Mouse (Mus musculus) midbrain, embryonic 13.5 days (tissue): ENCODE results near the gene Oxtr. TPM values are rescaled to one million over a fixed set of nuclear protein-coding genes. Genes with fewer than 3 reads are reported as not detected.

Source experiments
- ATAC-seq: fragments of 200-750 bp; cut with Nextera tagmentation; 2 replicates; pipeline ENCODE4 v1.8.0; 2017; ENCODE audit warnings: mild to moderate bottlenecking, moderate TSS enrichment, moderate library complexity
- H3K27ac ChIP-seq: fragments of 300-500 bp; sonication (generic); 2 replicates; pipeline ENCODE4 v1.5.1; 2015; ENCODE audit warnings: inconsistent platforms, mild to moderate bottlenecking, moderate library complexity
- H3K27me3 ChIP-seq: fragments of 300-500 bp; sonication (generic); 2 replicates; pipeline ENCODE4 v1.6.1; 2015; ENCODE audit warnings: mild to moderate bottlenecking, inconsistent platforms
- H3K36me3 ChIP-seq: fragments of 300-500 bp; sonication (generic); 2 replicates; pipeline ENCODE4 v1.6.1; 2015; ENCODE audit warnings: mild to moderate bottlenecking, inconsistent platforms
- H3K4me1 ChIP-seq: fragments of 300-500 bp; sonication (generic); replicated peaks from 2 replicates; pipeline ENCODE4 v1.6.1; 2015; ENCODE audit warnings: inconsistent platforms
- H3K4me2 ChIP-seq: fragments of 300-500 bp; sonication (generic); replicated peaks from 2 replicates; pipeline ENCODE4 v1.6.1; 2015; ENCODE audit warnings: moderate library complexity, mild to moderate bottlenecking, inconsistent platforms
- H3K4me3 ChIP-seq: fragments of 300-500 bp; sonication (generic); replicated peaks from 2 replicates; pipeline ENCODE4 v1.5.1; 2015; ENCODE audit warnings: mild to moderate bottlenecking, inconsistent platforms
- H3K9ac ChIP-seq: fragments of 300-500 bp; sonication (generic); replicated peaks from 2 replicates; pipeline ENCODE4 v1.6.1; 2015; ENCODE audit warnings: mild to moderate bottlenecking, inconsistent platforms
- H3K9me3 ChIP-seq: fragments of 300-500 bp; sonication (generic); 2 replicates; pipeline ENCODE4 v1.6.1; 2016; ENCODE audit warnings: mild to moderate bottlenecking, inconsistent platforms
- WGBS: fragments of 180-500 bp; shearing (Covaris S2); methylation state at CpG from one replicate; pipeline ENCODE4 v1.1.7; 2015; 5-methylcytosine and 5-hydroxymethylcytosine counted together
- polyA plus RNA-seq: library from polyadenylated mRNA; unstranded; fragments of >200 nt; fragmentation: Nextera tagmentation; extraction: Ambion mirVana; gene quantifications from 2 replicates; pipeline ENCODE4 v1.2.1, GENCODE M21; 2015

Gene Oxtr
- polyA plus RNA-seq, 1 experiment from 2014 or later = 0.26 TPM

- 90% methylated on average over 3 of the region's 3 CpGs for WGBS
- no peak for ATAC-seq
- no peak overlapping the region for H3K4me2 ChIP-seq
- H3K27me3 ChIP-seq = 0 out of 2 replicates have a peak, but pooled peaks cover 5% of the 10 kb centered on the region
- H3K36me3 ChIP-seq = no peaks in the 10 kb centered on the region
- H3K27ac ChIP-seq = no peak overlapping the region
- no peak overlapping the region for H3K4me3 ChIP-seq
- H3K4me1 ChIP-seq = no peaks in the 10 kb centered on the region
- H3K9ac ChIP-seq = no peak overlapping the region
- no peaks in the 10 kb centered on the region for H3K9me3 ChIP-seq
Measured at GRCm38 (mm10) chr6:112498716-112499115, 9.0 kb upstream of the Oxtr start.

GRCm38 (mm10) chr6:112497456-112497855, 7.7 kb upstream of the Oxtr start:
- no peak for ATAC-seq
- no peaks in the 10 kb centered on the region for H3K4me1 ChIP-seq
- peaks cover 14% of the 10 kb centered on the region; the same call in 1 of the 2 replicates for H3K27me3 ChIP-seq
- 84% methylated on average over 2 of the region's 2 CpGs for WGBS
- H3K4me3 ChIP-seq = no peak overlapping the region
- no peaks in the 10 kb centered on the region for H3K36me3 ChIP-seq
- H3K9me3 ChIP-seq = no peaks in the 10 kb centered on the region
- H3K4me2 ChIP-seq = no peak overlapping the region
- H3K27ac ChIP-seq = no peak overlapping the region
- no peak overlapping the region for H3K9ac ChIP-seq

- no peak overlapping the region for H3K4me2 ChIP-seq
- no peaks in the 10 kb centered on the region for H3K36me3 ChIP-seq
- H3K27me3 ChIP-seq = peaks cover 24% of the 10 kb centered on the region
- 60% methylated on average over 8 of the region's 8 CpGs for WGBS
- no peak overlapping the region for H3K9ac ChIP-seq
- no peaks in the 10 kb centered on the region for H3K4me1 ChIP-seq
- H3K9me3 ChIP-seq = no peaks in the 10 kb centered on the region
- ATAC-seq = no peak
- H3K27ac ChIP-seq = no peak overlapping the region
- H3K4me3 ChIP-seq = no peak overlapping the region
Measured at GRCm38 (mm10) chr6:112496291-112497060, 6.7 kb upstream of the Oxtr start.

DNA sequence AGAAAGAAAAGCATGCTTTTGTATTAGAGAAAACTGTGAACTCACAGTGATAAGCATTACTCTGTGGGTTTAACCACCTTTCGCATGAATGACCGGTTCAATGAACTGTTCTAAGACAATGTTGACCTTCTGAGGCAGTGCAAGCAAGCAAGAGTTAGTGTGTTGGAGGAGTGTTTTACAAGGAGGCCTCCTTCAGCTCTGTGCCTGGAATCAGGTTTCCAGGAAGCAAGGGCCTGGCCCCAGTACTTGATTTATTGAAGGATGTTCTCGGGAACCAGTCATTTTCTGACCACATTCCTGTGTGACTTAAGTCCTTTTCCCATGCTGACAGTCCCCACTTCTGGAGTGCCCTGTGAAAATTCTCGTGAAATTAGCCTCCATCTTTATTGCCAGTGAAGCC, 5.5 kb upstream of the Oxtr start:
- Histone ChIP-seq H3K36me3 (no peaks in the 10 kb centered on the region), H3K27ac (no peak overlapping the region), H3K4me1 (peaks cover 6% of the 10 kb centered on the region), H3K9ac (no peak overlapping the region), H3K27me3 (peaks cover 28% of the 10 kb centered on the region), H3K9me3 (no peaks in the 10 kb centered on the region), H3K4me3 (no peak overlapping the region), H3K4me2 (no peak overlapping the region)
- ATAC-seq = no peak
- 62% methylated on average over 4 of the region's 4 CpGs for WGBS

- Histone ChIP-seq H3K9ac (no peak overlapping the region), H3K4me2 (no peak overlapping the region), H3K27ac (no peak overlapping the region), H3K36me3 (no peaks in the 10 kb centered on the region), H3K27me3 (peaks cover 31% of the 10 kb centered on the region), H3K4me3 (no peak overlapping the region), H3K4me1 (peaks cover 12% of the 10 kb centered on the region), H3K9me3 (no peaks in the 10 kb centered on the region)
- no peak for ATAC-seq
- 52% methylated on average over 10 of the region's 10 CpGs for whole genome bisulfite sequencing
Measured at GRCm38 (mm10) chr6:112494620-112495081, 4.9 kb upstream of the Oxtr start.

GRCm38 (mm10) chr6:112493371-112493770, 3.6 kb upstream of the Oxtr start:
- Histone ChIP-seq H3K4me3 (no peak overlapping the region), H3K36me3 (no peaks in the 10 kb centered on the region), H3K9ac (no peak overlapping the region), H3K4me2 (no peak overlapping the region), H3K4me1 (peaks cover 24% of the 10 kb centered on the region), H3K27ac (no peak overlapping the region), H3K9me3 (no peaks in the 10 kb centered on the region), H3K27me3 (peaks cover 44% of the 10 kb centered on the region)
- ATAC-seq = no peak
- WGBS = 90% methylated on average over 9 of the region's 9 CpGs

GRCm38 (mm10) chr6:112492656-112493055, 2.9 kb upstream of the Oxtr start:
- no peak for ATAC-seq
- Histone ChIP-seq H3K4me2 (no peak overlapping the region), H3K27ac (no peak overlapping the region), H3K36me3 (no peaks in the 10 kb centered on the region), H3K9me3 (no peaks in the 10 kb centered on the region), H3K27me3 (peaks cover 51% of the 10 kb centered on the region), H3K4me1 (peaks cover 24% of the 10 kb centered on the region), H3K4me3 (no peak overlapping the region), H3K9ac (no peak overlapping the region)
- 84% methylated on average over 6 of the region's 6 CpGs for WGBS

DNA sequence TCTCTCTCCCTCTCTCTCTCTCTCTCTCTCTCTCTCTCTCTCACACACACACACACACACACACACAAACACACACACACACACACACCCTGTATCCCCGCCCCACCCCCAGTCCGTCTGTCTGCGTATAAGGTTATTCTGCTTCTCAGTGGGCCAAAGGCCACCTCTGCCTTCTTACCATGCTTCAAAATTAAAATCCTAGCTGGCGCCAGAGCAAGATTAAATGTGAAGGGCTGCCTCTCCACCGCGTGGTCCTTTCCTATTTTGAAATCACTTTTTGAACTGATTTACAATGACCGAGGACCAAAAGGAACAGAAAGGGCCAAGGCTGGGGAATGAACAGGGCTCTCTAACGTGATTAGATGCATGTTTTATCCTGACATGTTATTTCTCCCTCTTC, 1.8 kb upstream of the Oxtr start:
- WGBS = 65% methylated on average over 8 of the region's 8 CpGs
- no peaks in the 10 kb centered on the region for H3K36me3 ChIP-seq
- no peak overlapping the region for H3K4me2 ChIP-seq
- no peak overlapping the region for H3K4me3 ChIP-seq
- no peaks in the 10 kb centered on the region for H3K9me3 ChIP-seq
- no peak overlapping the region for H3K9ac ChIP-seq
- H3K4me1 ChIP-seq = peaks cover 24% of the 10 kb centered on the region
- no peak overlapping the region for H3K27ac ChIP-seq
- peaks cover 62% of the 10 kb centered on the region for H3K27me3 ChIP-seq
- no peak for ATAC-seq

- H3K9ac ChIP-seq = peak overlapping the region; percentile 54; the same call in 1 of the 2 replicates
- H3K4me3 ChIP-seq = peak overlapping the region; percentile 41
- H3K27ac ChIP-seq = no peak overlapping the region
- no peaks in the 10 kb centered on the region for H3K36me3 ChIP-seq
- 2% methylated on average over 35 of the region's 35 CpGs for WGBS
- no peaks in the 10 kb centered on the region for H3K9me3 ChIP-seq
- peaks cover 24% of the 10 kb centered on the region for H3K4me1 ChIP-seq
- peaks cover 63% of the 10 kb centered on the region for H3K27me3 ChIP-seq
- H3K4me2 ChIP-seq = peak overlapping the region; percentile 68
- peak; percentile 63 for ATAC-seq
Measured at GRCm38 (mm10) chr6:112490625-112491242, 991 bp upstream of the Oxtr start.

GRCm38 (mm10) chr6:112489181-112489909, 398 bp downstream of the Oxtr start:
- no peak overlapping the region for H3K27ac ChIP-seq
- H3K27me3 ChIP-seq = peaks cover 66% of the 10 kb centered on the region
- H3K9ac ChIP-seq = peak overlapping the region; percentile 48; the same call in 1 of the 2 replicates
- peak; percentile 53 for ATAC-seq
- WGBS = 5% methylated on average over 71 of the region's 72 CpGs
- H3K4me3 ChIP-seq = peak overlapping the region; percentile 41
- peak overlapping the region; percentile 68 for H3K4me2 ChIP-seq
- H3K9me3 ChIP-seq = no peaks in the 10 kb centered on the region
- H3K36me3 ChIP-seq = no peaks in the 10 kb centered on the region
- peaks cover 24% of the 10 kb centered on the region for H3K4me1 ChIP-seq

DNA sequence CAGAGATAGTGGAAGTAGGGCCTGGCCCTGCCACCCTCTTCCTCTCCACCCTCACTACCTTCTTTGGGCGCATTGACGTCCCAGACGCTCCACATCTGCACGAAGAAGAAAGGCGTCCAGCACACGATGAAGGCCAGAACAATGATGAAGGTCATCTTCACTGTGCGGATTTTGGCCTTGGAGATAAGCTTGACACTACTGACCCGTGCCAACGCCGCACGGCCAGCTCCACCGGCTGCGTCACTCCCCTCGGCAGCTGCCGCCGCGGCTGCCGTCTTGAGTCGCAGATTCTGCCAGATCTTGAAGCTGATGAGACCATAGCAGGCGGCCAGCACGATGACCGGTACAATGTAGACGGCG, 942 bp downstream of the Oxtr start:
- H3K4me2 ChIP-seq = peak overlapping the region; percentile 68
- no peaks in the 10 kb centered on the region for H3K36me3 ChIP-seq
- peaks cover 24% of the 10 kb centered on the region for H3K4me1 ChIP-seq
- peak overlapping the region; percentile 41 for H3K4me3 ChIP-seq
- no peak overlapping the region for H3K27ac ChIP-seq
- 32% methylated on average over 24 of the region's 24 CpGs for whole genome bisulfite sequencing
- H3K9me3 ChIP-seq = no peaks in the 10 kb centered on the region
- peak overlapping the region; percentile 48; the same call in 1 of the 2 replicates for H3K9ac ChIP-seq
- H3K27me3 ChIP-seq = peaks cover 66% of the 10 kb centered on the region
- no peak for ATAC-seq

DNA sequence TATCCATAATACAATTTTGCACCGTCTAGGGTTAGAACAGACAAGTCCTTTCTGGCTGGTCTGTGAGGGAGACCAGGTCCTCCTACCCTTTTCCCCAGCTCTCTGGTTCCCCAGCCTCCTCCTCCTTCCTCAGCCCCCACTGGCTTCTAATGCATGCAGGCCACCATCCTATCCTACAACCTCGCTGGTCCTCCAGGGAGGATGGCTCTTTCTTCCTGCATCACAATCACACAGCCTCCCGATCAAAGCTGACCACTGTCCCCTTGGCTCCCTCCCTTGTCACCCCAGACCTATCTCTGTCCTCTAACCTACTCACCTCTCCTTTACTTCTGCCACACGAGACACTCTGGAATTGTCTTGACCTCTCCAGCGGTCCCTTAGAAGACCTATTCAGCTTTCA, 1.8 kb downstream of the Oxtr start:
- Histone ChIP-seq H3K9ac (no peak overlapping the region), H3K36me3 (no peaks in the 10 kb centered on the region), H3K4me2 (no peak overlapping the region), H3K9me3 (no peaks in the 10 kb centered on the region), H3K4me3 (no peak overlapping the region), H3K27me3 (peaks cover 62% of the 10 kb centered on the region), H3K4me1 (peaks cover 24% of the 10 kb centered on the region), H3K27ac (no peak overlapping the region)
- 78% methylated on average over 5 of the region's 5 CpGs for WGBS
- no peak for ATAC-seq
